Mouse (Mus musculus): ENCODE measurements around the gene Gabarapl1. TPM values are rescaled to one million over a fixed set of nuclear protein-coding genes. Genes with fewer than 3 reads are reported as not detected.

The Gabarapl1 gene
- total RNA-seq, 2 experiments from 2014 or later: 30.7 to 31.3 TPM

Other genes starting within 250 kb of the Gabarapl1 start
- not detected for gene 4922502D21Rik, start 201.4 kb upstream of the Gabarapl1 start, total RNA-seq (2021)
- under 1 TPM; 0.31 to 0.44 TPM for gene Clec12a, start 190.5 kb upstream of the Gabarapl1 start, total RNA-seq (2021)
- under 1 TPM; 0.34 to 0.54 TPM for gene Clec12b, start 147.3 kb upstream of the Gabarapl1 start, total RNA-seq (2021)
- under 1 TPM; 0.34 to 0.71 TPM for gene Clec1b, start 135.9 kb upstream of the Gabarapl1 start, total RNA-seq (2021)
- gene Clec9a, start 124.3 kb upstream of the Gabarapl1 start, total RNA-seq (2021): not detected
- gene Clec1a, start 81.2 kb upstream of the Gabarapl1 start, total RNA-seq (2021): 1 to 10 TPM; 5.9 to 6.2 TPM
- not detected for gene Olr1, start 26.0 kb upstream of the Gabarapl1 start, total RNA-seq (2021)
- not detected for gene Tmem52b, start 20.6 kb upstream of the Gabarapl1 start, total RNA-seq (2021)
- not detected for gene Klre1, start 44.7 kb downstream of the Gabarapl1 start, total RNA-seq (2021)
- gene Klrd1, start 58.6 kb downstream of the Gabarapl1 start, total RNA-seq (2021): not detected
- gene Klrk1, start 90.7 kb downstream of the Gabarapl1 start, total RNA-seq (2021): not detected
- gene Klrc3, start 110.2 kb downstream of the Gabarapl1 start, total RNA-seq (2021): not detected
- gene Klrc2, start 127.5 kb downstream of the Gabarapl1 start, total RNA-seq (2021): not detected
- gene Klrc1, start 145.8 kb downstream of the Gabarapl1 start, total RNA-seq (2021): not detected
- gene Klri1, start 184.0 kb downstream of the Gabarapl1 start, total RNA-seq (2021): not detected
- not detected for gene Klri2, start 207.3 kb downstream of the Gabarapl1 start, total RNA-seq (2021)